Mouse (Mus musculus) G1E (cell line): ENCODE measurements around the gene Carnmt1.

Experiments used
- CTCF ChIP-seq: IDR thresholded peaks from 2 replicates; pipeline ENCODE4 v1.5.1; 2012; ENCODE audit warnings: low read depth, low read length, inconsistent platforms, mixed read lengths
- POLR2AphosphoS5 ChIP-seq: IDR thresholded peaks from 2 replicates; pipeline ENCODE4 v1.6.1; 2012; ENCODE audit warnings: low read depth, low read length, inconsistent platforms; ENCODE audit not compliant: insufficient replicate concordance
- TAL1 ChIP-seq: conservative IDR thresholded peaks from 2 replicates; pipeline ENCODE4 v1.6.1; 2012; ENCODE audit warnings: low read depth, low read length, inconsistent platforms, mixed read lengths

GRCm38 (mm10) chr19:18660466-18660865 lies 10.1 kb upstream of the Carnmt1 start:
- TF ChIP-seq CTCF (no peak), TAL1 (no peak), POLR2AphosphoS5 (no peak)
